Mouse (Mus musculus) kidney, embryonic 15.5 days (tissue): ENCODE measurements around the gene Pltp. TPM values are rescaled to one million over a fixed set of nuclear protein-coding genes. Genes with fewer than 3 reads are reported as not detected.

Experiments used
- ATAC-seq: fragments of 200-750 bp; cut with Nextera tagmentation; replicated peaks from 2 replicates; pipeline ENCODE4 v1.8.0; 2017; ENCODE audit warnings: moderate TSS enrichment; ENCODE audit not compliant: low FRiP score
- H3K27ac ChIP-seq: fragments of 300-500 bp; sonication (generic); 2 replicates; pipeline ENCODE4 v1.5.1; 2015; ENCODE audit warnings: mild to moderate bottlenecking, inconsistent platforms
- H3K27me3 ChIP-seq: fragments of 300-500 bp; sonication (generic); 2 replicates; pipeline ENCODE4 v1.6.1; 2015; ENCODE audit warnings: inconsistent platforms
- H3K36me3 ChIP-seq: fragments of 300-500 bp; sonication (generic); 2 replicates; pipeline ENCODE4 v1.6.1; 2015; ENCODE audit warnings: inconsistent platforms
- H3K4me1 ChIP-seq: fragments of 300-500 bp; sonication (generic); 2 replicates; pipeline ENCODE4 v1.6.1; 2015; ENCODE audit warnings: inconsistent platforms
- H3K4me2 ChIP-seq: fragments of 300-500 bp; sonication (generic); 2 replicates; pipeline ENCODE4 v1.6.1; 2015; ENCODE audit warnings: moderate library complexity, mild to moderate bottlenecking, inconsistent platforms
- H3K4me3 ChIP-seq: fragments of 300-500 bp; sonication (generic); replicated peaks from 2 replicates; pipeline ENCODE4 v1.5.1; 2015; ENCODE audit warnings: mild to moderate bottlenecking, inconsistent platforms
- H3K9ac ChIP-seq: fragments of 300-500 bp; sonication (generic); 2 replicates; pipeline ENCODE4 v1.6.1; 2015; ENCODE audit warnings: mild to moderate bottlenecking, inconsistent platforms
- H3K9me3 ChIP-seq: fragments of 300-500 bp; sonication (generic); replicated peaks from 2 replicates; pipeline ENCODE4 v1.6.1; 2016; ENCODE audit warnings: inconsistent platforms
- WGBS: fragments of 180-500 bp; shearing (Covaris S2); methylation state at CpG from one replicate; pipeline ENCODE4 v1.1.7; 2015; ENCODE audit warnings: mixed read lengths; 5-methylcytosine and 5-hydroxymethylcytosine counted together
- polyA plus RNA-seq: library from polyadenylated mRNA; unstranded; fragments of >200 nt; fragmentation: Nextera tagmentation; extraction: Ambion mirVana; gene quantifications from 2 replicates; pipeline ENCODE4 v1.2.1, GENCODE M21; 2015

Pltp gene
- polyA plus RNA-seq, 1 experiment from 2014 or later: 38.7 TPM

DNA sequence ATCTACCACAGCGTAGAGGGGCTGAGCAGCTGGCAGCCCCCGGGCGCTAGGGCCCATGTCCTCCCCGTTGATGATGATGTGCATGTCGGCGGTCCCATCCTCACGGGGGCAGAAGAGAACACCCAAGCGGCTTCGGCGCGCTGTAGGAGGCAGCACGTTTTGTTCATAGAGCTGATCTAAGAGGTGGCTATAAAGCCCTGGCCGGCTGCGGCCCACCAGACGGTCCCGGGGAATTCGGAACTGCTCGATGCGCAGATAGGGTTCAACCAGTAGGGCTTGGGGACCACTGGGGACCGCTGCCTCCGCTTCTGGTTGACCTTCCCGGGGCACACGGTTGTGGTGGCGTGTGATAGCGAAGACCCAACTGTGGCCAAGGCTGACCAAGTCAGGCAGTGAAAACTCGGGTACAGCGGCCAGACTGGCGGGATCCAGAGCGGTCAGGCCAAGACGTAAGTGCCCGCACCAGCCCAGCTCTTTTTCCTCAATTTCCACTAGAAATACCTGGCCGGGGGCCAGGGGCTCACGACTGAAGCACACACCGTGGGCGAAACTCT is 24.7 kb downstream of the Pltp start, which contains the start of gene Ctsa:
Gene Ctsa (plus strand): TSS at position 126 of the 554 bp plus-strand sequence.
- Histone ChIP-seq H3K27ac (peak within 1 kb of the TSS; percentile 84), H3K4me1 (peaks cover 25% of the 10 kb centered on the region), H3K27me3 (no peaks in the 10 kb centered on the region), H3K4me2 (peak within 1 kb of the TSS; percentile 90), H3K36me3 (peaks cover 39% of the 10 kb centered on the region), H3K9me3 (no peaks in the 10 kb centered on the region), H3K9ac (peak within 1 kb of the TSS; percentile 70), H3K4me3 (peak within 1 kb of the TSS; percentile 71)
- 1% methylated on average over 35 of the region's 35 CpGs for WGBS
- peak; percentile 79 for ATAC-seq

- H3K9me3 ChIP-seq: no peaks in the 10 kb centered on the region
- 57% methylated on average over 16 of the region's 16 CpGs for WGBS
- peak overlapping the region; percentile 70; the same call in 1 of the 2 replicates for H3K9ac ChIP-seq
- peak overlapping the region; percentile 71 for H3K4me3 ChIP-seq
- peak overlapping the region; percentile 90 for H3K4me2 ChIP-seq
- peaks cover 41% of the 10 kb centered on the region for H3K36me3 ChIP-seq
- H3K27me3 ChIP-seq: no peaks in the 10 kb centered on the region
- peak overlapping the region; percentile 84 for H3K27ac ChIP-seq
- peaks cover 25% of the 10 kb centered on the region for H3K4me1 ChIP-seq
- no peak for ATAC-seq
These were observed 25.3 kb downstream of the Pltp start for GRCm38 (mm10) chr2:164832032-164832747.

DNA sequence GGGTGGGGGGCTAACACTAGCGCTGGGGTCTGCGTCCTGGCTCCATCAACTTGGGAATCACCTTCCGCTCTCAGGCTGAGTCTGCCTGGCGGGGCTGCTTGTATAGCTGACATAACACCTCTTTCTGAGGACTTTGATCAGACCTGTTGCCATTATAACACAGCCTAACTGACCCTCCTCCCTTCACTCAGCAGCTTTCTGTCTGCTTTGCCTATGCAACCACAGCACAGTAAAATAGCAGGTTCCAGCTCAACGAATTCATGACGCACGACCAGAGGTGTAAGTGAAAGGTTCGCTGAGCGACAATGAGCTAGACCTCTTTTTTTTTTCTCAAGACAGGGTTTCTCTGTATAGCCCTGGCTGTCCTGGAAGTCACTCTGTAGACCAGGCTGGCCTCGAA is 26.5 kb downstream of the Pltp start:
- H3K36me3 ChIP-seq: peaks cover 42% of the 10 kb centered on the region
- no peak overlapping the region for H3K27ac ChIP-seq
- H3K9ac ChIP-seq: no peak overlapping the region
- no peak overlapping the region for H3K4me2 ChIP-seq
- WGBS: 68% methylated on average over 10 of the region's 10 CpGs
- H3K4me3 ChIP-seq: no peak overlapping the region
- H3K4me1 ChIP-seq: peaks cover 25% of the 10 kb centered on the region
- H3K9me3 ChIP-seq: no peaks in the 10 kb centered on the region
- no peak for ATAC-seq
- H3K27me3 ChIP-seq: no peaks in the 10 kb centered on the region

GRCm38 (mm10) chr2:164829090-164829489 is 28.4 kb downstream of the Pltp start:
- 86% methylated on average over 1 of the region's 1 CpGs for WGBS
- Histone ChIP-seq H3K27ac (no peak overlapping the region), H3K4me1 (peaks cover 12% of the 10 kb centered on the region), H3K4me3 (no peak overlapping the region), H3K4me2 (no peak overlapping the region), H3K36me3 (peaks cover 48% of the 10 kb centered on the region), H3K9ac (no peak overlapping the region), H3K9me3 (no peaks in the 10 kb centered on the region), H3K27me3 (no peaks in the 10 kb centered on the region)
- no peak for ATAC-seq

- Histone ChIP-seq H3K36me3 (peaks cover 48% of the 10 kb centered on the region), H3K9me3 (no peaks in the 10 kb centered on the region), H3K27ac (no peak within 1 kb of the TSS), H3K4me2 (no peak within 1 kb of the TSS), H3K9ac (no peak within 1 kb of the TSS), H3K4me1 (peaks cover 18% of the 10 kb centered on the region), H3K4me3 (no peak within 1 kb of the TSS), H3K27me3 (no peaks in the 10 kb centered on the region)
- WGBS: 92% methylated on average over 6 of the region's 6 CpGs
- ATAC-seq: no peak
These were observed 29.1 kb downstream of the Pltp start, which contains the start of gene Spata25 for GRCm38 (mm10) chr2:164828437-164828836. Gene Spata25 (minus strand): TSS chr2:164828537.

DNA sequence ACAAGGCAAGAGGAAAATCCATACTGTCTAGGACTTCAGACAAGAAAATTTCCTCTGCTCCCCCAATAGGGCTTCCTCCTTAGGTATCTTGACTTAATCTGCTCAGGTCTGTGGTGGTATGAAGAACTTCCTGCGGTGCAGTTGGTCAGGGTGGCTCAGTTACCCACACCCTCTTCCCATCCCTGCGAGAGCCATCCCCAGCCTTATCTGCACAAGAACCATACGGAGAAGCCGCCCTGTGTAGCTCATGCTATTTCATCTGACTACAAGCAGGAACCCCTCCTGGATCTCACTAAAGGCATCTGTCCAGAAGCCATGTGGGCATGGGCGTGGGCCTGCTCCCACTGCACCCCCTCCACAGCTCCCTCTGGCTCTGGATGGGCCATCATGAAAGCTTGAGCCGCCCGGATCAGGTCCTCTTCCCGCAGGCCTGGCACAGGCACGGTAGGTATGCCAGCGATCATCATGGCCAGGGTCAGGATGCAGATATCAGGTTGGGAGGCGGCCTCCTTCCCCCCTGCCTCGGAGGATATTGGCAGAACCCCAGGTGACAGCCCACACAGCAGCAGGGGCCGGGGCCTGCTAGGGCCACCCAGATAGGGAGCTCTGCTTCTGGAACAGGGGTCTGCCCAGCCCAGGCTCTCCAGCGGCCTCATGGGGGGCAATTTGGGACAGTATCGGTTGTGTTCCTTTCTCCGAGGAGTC is 30.2 kb downstream of the Pltp start:
- peaks cover 48% of the 10 kb centered on the region for H3K36me3 ChIP-seq
- no peak overlapping the region for H3K27ac ChIP-seq
- H3K9ac ChIP-seq: no peak overlapping the region
- no peaks in the 10 kb centered on the region for H3K27me3 ChIP-seq
- no peak overlapping the region for H3K4me2 ChIP-seq
- H3K4me1 ChIP-seq: peaks cover 16% of the 10 kb centered on the region
- no peak for ATAC-seq
- no peak overlapping the region for H3K4me3 ChIP-seq
- H3K9me3 ChIP-seq: no peaks in the 10 kb centered on the region
- WGBS: 87% methylated on average over 16 of the region's 16 CpGs

DNA sequence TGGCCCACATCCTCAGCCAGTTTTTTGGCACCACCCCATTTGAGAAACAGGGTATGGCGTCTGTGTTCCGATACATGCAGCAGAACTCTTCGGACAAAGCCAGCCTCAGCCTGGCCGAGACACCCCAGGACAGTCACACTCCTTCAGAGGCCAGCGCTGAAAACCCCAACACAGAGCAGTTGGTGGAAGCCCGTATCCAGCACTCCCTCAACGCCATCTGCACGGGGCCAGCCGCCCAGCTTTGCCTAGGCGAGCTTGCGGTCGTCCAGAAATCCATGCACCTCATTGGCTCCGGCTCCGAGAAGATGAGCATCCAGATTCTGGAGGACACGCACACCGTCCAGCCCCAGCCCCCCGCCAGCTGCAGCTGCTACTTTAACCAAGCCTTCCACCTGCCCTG is 32.0 kb downstream of the Pltp start:
- Histone ChIP-seq H3K4me3 (no peak overlapping the region), H3K9ac (no peak overlapping the region), H3K36me3 (peaks cover 59% of the 10 kb centered on the region), H3K27me3 (no peaks in the 10 kb centered on the region), H3K4me1 (peaks cover 17% of the 10 kb centered on the region), H3K4me2 (no peak overlapping the region), H3K27ac (no peak overlapping the region), H3K9me3 (no peaks in the 10 kb centered on the region)
- 96% methylated on average over 17 of the region's 17 CpGs for WGBS
- ATAC-seq: no peak

GRCm38 (mm10) chr2:164823969-164824368 is 33.5 kb downstream of the Pltp start:
- H3K9me3 ChIP-seq: no peaks in the 10 kb centered on the region
- ATAC-seq: no peak
- peaks cover 60% of the 10 kb centered on the region for H3K36me3 ChIP-seq
- H3K27me3 ChIP-seq: no peaks in the 10 kb centered on the region
- H3K4me3 ChIP-seq: peak overlapping the region; percentile 87; the same call in 1 of the 2 replicates
- peak overlapping the region; percentile 57 for H3K4me2 ChIP-seq
- no peak overlapping the region for H3K9ac ChIP-seq
- H3K27ac ChIP-seq: no peak overlapping the region
- peaks cover 17% of the 10 kb centered on the region for H3K4me1 ChIP-seq
- WGBS: 84% methylated on average over 4 of the region's 4 CpGs

- Histone ChIP-seq H3K27me3 (no peaks in the 10 kb centered on the region), H3K4me1 (peaks cover 17% of the 10 kb centered on the region), H3K4me2 (peak overlapping the region; percentile 57), H3K36me3 (peaks cover 53% of the 10 kb centered on the region), H3K27ac (peak overlapping the region; percentile 86), H3K9me3 (no peaks in the 10 kb centered on the region), H3K9ac (peak overlapping the region; percentile 61), H3K4me3 (peak overlapping the region; percentile 87)
- 3% methylated on average over 10 of the region's 10 CpGs for WGBS
- peak; percentile 72 for ATAC-seq
These were observed 34.3 kb downstream of the Pltp start for GRCm38 (mm10) chr2:164823181-164823585.

DNA sequence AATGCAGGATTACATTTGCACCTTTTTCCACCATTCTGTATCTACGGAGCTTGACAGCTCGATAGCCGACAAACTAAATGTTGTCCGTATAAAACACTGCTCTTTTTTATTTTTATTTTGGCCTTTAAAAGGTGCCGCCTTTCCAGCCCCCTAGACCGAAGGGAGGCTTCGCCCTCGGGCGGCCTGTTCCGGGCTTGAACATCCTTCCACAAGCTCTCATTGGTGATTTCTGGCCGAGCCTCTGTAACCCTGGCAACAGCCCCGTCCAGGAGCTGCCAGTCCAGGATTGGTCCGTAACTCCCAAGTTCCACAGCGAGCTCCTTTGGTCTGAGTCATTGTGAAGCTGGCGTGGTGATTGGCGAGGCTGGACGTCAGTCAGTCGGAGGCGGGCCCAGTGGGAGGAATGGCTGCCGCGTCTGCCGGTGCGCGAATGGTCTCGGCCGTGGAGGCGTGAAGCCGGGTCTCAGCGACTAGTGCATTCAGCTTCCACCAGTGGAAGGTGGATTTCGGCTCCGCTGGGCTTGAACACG is 34.8 kb downstream of the Pltp start, which contains the start of gene Zswim1:
Gene Zswim1 (plus strand): TSS at position 51 of the 530 bp plus-strand sequence.
- peaks cover 48% of the 10 kb centered on the region for H3K36me3 ChIP-seq
- no peaks in the 10 kb centered on the region for H3K27me3 ChIP-seq
- peak; percentile 99 for ATAC-seq
- peaks cover 21% of the 10 kb centered on the region for H3K4me1 ChIP-seq
- no peaks in the 10 kb centered on the region for H3K9me3 ChIP-seq
- H3K9ac ChIP-seq: peak within 1 kb of the TSS; percentile 61
- peak within 1 kb of the TSS; percentile 57 for H3K4me2 ChIP-seq
- H3K27ac ChIP-seq: peak within 1 kb of the TSS; percentile 86
- under 1% methylated on average over 32 of the region's 32 CpGs for WGBS
- peak within 1 kb of the TSS; percentile 87 for H3K4me3 ChIP-seq

DNA sequence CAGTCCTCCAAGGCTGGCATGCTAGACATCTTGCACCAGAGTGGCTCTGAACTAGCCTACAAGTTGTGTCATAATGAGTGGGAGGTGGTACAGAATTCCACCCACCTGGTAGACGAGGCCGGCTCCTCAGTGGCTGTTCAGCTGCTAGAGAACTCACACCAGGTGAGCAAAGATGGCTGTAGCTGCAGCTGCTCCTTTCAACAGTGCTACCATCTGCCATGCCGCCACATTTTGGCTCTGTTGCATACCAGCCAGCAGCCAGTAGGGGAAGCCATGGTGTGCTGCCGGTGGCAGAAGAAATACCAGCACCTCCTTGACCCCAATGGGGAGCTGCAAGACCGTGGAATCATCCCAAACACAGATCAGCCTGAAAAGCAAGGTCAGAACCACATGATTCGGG is 36.5 kb downstream of the Pltp start:
- WGBS: 85% methylated on average over 6 of the region's 6 CpGs

DNA sequence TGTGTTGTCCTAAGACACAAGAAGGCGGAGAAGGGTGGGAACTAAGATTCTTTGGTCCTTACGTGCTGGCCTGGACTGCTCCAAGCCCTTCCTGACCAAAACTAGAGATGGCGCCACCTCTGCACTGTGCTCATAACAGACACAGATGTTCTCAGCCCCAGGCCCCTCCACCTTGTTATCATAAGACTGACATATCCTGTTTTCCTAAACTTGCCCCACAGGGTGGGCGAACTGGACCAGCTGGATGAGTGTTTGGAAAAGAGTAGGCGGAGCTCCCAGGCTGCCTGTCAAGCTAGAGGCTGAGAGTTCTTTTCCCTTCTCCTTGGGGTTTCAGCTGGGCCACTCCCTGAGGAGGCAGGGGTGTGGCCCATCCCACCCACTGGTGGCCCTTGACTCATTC is 39.8 kb downstream of the Pltp start:
- Histone ChIP-seq H3K9me3 (no peaks in the 10 kb centered on the region), H3K4me2 (no peak overlapping the region), H3K27me3 (no peaks in the 10 kb centered on the region), H3K27ac (no peak overlapping the region), H3K9ac (no peak overlapping the region), H3K36me3 (peaks cover 17% of the 10 kb centered on the region), H3K4me1 (peaks cover 13% of the 10 kb centered on the region), H3K4me3 (no peak overlapping the region)
- no peak for ATAC-seq
- 60% methylated on average over 5 of the region's 5 CpGs for WGBS

More for the DNA sequence above, 36.5 kb downstream of the Pltp start:
- no peaks in the 10 kb centered on the region for H3K9me3 ChIP-seq
- H3K4me3 ChIP-seq: no peak overlapping the region
- no peaks in the 10 kb centered on the region for H3K27me3 ChIP-seq
- no peak overlapping the region for H3K4me2 ChIP-seq
- H3K27ac ChIP-seq: no peak overlapping the region
- no peak for ATAC-seq
- peaks cover 24% of the 10 kb centered on the region for H3K4me1 ChIP-seq
- no peak overlapping the region for H3K9ac ChIP-seq
- H3K36me3 ChIP-seq: peaks cover 31% of the 10 kb centered on the region
